Mouse (Mus musculus): ENCODE results near the gene Dcaf12. TPM values are rescaled to one million over a fixed set of nuclear protein-coding genes. Genes with fewer than 3 reads are reported as not detected.

Gene Dcaf12
- total and polyA plus RNA-seq, 3 experiments = 24.3 to 49.2 TPM; not detected in 1

- peaks cover 13% of the 10 kb centered on the region for H3K79me2 ChIP-seq (ENCODE audit: control insufficient read depth, insufficient read depth, low read length, poor library complexity)
- H3K27ac ChIP-seq (ENCODE audit: control insufficient read depth, low read depth, low read length) = no peak overlapping the region
- H3K9me3 ChIP-seq (replicated peaks; ENCODE audit: insufficient read depth, low read length) = no peaks in the 10 kb centered on the region
- H3K4me3 ChIP-seq (ENCODE audit: control insufficient read depth in 1 of 2, insufficient read depth in 1 of 2, low read depth in 2 of 2, low read length in 2 of 2) = no peak overlapping the region
- H3K9ac ChIP-seq (ENCODE audit: control insufficient read depth, low read depth, low read length, poor library complexity, severe bottlenecking) = no peak overlapping the region
- H3K4me1 ChIP-seq (ENCODE audit: control insufficient read depth in 1 of 2, insufficient read depth in 2 of 2, low read length in 2 of 2) = peaks cover 0 to 11% of the 10 kb centered on the region in 2 experiments; a peak in 2 of 4 replicates
- no peak for DNase-seq (ENCODE audit: low read depth, low spot score)
- no peak for TF ChIP-seq TAL1 (IDR thresholded peaks at IDR 0.05; ENCODE audit: low read length)
- TF ChIP-seq CTCF (IDR thresholded peaks at IDR 0.05 in 2 of 3, conservative IDR thresholded peaks at IDR 0.05 in 1 of 3; ENCODE audit: control insufficient read depth in 1 of 3, insufficient read depth in 1 of 3, low read depth in 2 of 3, low read length in 3 of 3, poor library complexity in 1 of 3, severe bottlenecking in 1 of 3) = no peak
- no peak for TF ChIP-seq UBTF (IDR thresholded peaks at IDR 0.05; ENCODE audit: borderline replicate concordance, insufficient read depth, low read depth, low read length)
- TF ChIP-seq MYB (IDR thresholded peaks at IDR 0.05; ENCODE audit: low read depth, low read length) = no peak
- no peak for TF ChIP-seq E2F4 (IDR thresholded peaks at IDR 0.05; ENCODE audit: borderline replicate concordance, low read depth, low read length)
- TF ChIP-seq BHLHE40 (IDR thresholded peaks at IDR 0.05; ENCODE audit: borderline replicate concordance, low read depth, low read length) = no peak
- no peak for TF ChIP-seq JUND (IDR thresholded peaks at IDR 0.05; ENCODE audit: low read depth, low read length)
- TF ChIP-seq ETS1 (IDR thresholded peaks at IDR 0.05; ENCODE audit: low read depth, low read length) = no peak
- TF ChIP-seq ZMIZ1 (IDR thresholded peaks at IDR 0.05; ENCODE audit: low read depth, low read length) = no peak
- no peak for TF ChIP-seq POLR2A (IDR thresholded peaks at IDR 0.05; ENCODE audit: control insufficient read depth in 1 of 2, insufficient read depth in 1 of 2, low read depth in 1 of 2, low read length in 2 of 2, poor library complexity in 1 of 2)
- no peak for TF ChIP-seq GATA1 (IDR thresholded peaks at IDR 0.05; ENCODE audit: low read depth, low read length)
- TF ChIP-seq MYC (IDR thresholded peaks at IDR 0.05; ENCODE audit: low read depth, low read length) = no peak
- no peak for TF ChIP-seq GABPA (IDR thresholded peaks at IDR 0.05; ENCODE audit: low read depth, low read length)
- H3K27me3 ChIP-seq (ENCODE audit: control insufficient read depth in 1 of 2, insufficient read depth in 2 of 2, low read length in 2 of 2) = no peaks in the 10 kb centered on the region
- H3K36me3 ChIP-seq (ENCODE audit: control insufficient read depth in 1 of 2, insufficient read depth in 2 of 2, low read length in 2 of 2) = peaks cover 0 to 10% of the 10 kb centered on the region in 2 experiments; a peak in 2 of 4 replicates
These were observed 3.6 kb upstream of the Dcaf12 start for GRCm38 (mm10) chr4:41318267-41318666.

GRCm38 (mm10) chr4:41315173-41315572 is 484 bp upstream of the Dcaf12 start:
- no peak for DNase-seq (ENCODE audit: low read depth, low spot score)
- peaks cover 7 to 26% of the 10 kb centered on the region in 2 experiments for H3K4me1 ChIP-seq (ENCODE audit: control insufficient read depth in 1 of 2, insufficient read depth in 2 of 2, low read length in 2 of 2)
- H3K79me2 ChIP-seq (ENCODE audit: control insufficient read depth, insufficient read depth, low read length, poor library complexity) = peaks cover 18% of the 10 kb centered on the region
- no peaks in the 10 kb centered on the region for H3K9me3 ChIP-seq (replicated peaks; ENCODE audit: insufficient read depth, low read length)
- H3K9ac ChIP-seq (ENCODE audit: control insufficient read depth, low read depth, low read length, poor library complexity, severe bottlenecking) = peak overlapping the region; percentile 53
- TF ChIP-seq POLR2A (IDR thresholded peaks at IDR 0.05; ENCODE audit: control insufficient read depth in 1 of 2, insufficient read depth in 1 of 2, low read depth in 1 of 2, low read length in 2 of 2, poor library complexity in 1 of 2) (no peak), E2F4 (IDR thresholded peaks at IDR 0.05; ENCODE audit: borderline replicate concordance, low read depth, low read length) (no peak), SMC3 (IDR thresholded peaks at IDR 0.05; ENCODE audit: low read depth, low read length) (no peak), ELF1 (IDR thresholded peaks at IDR 0.05; ENCODE audit: low read depth, low read length) (no peak), MAFK (IDR thresholded peaks at IDR 0.05; ENCODE audit: borderline replicate concordance, low read depth, low read length) (no peak), HCFC1 (IDR thresholded peaks at IDR 0.05; ENCODE audit: low read depth, low read length) (no peak), USF1 (IDR thresholded peaks at IDR 0.05; ENCODE audit: low read depth, low read length) (no peak), GATA1 (IDR thresholded peaks at IDR 0.05; ENCODE audit: low read depth, low read length) (no peak), MYC (IDR thresholded peaks at IDR 0.05; ENCODE audit: low read depth, low read length) (no peak), MXI1 (IDR thresholded peaks at IDR 0.05; ENCODE audit: low read depth, low read length) (no peak), NRF1 (IDR thresholded peaks at IDR 0.05; ENCODE audit: insufficient read depth, low read depth, low read length, poor library complexity, severe bottlenecking) (no peak), BHLHE40 (IDR thresholded peaks at IDR 0.05; ENCODE audit: borderline replicate concordance, low read depth, low read length) (no peak), ETS1 (IDR thresholded peaks at IDR 0.05; ENCODE audit: low read depth, low read length) (no peak)
- peak overlapping the region; percentile 41 for H3K27ac ChIP-seq (ENCODE audit: control insufficient read depth, low read depth, low read length)
- no peaks in the 10 kb centered on the region for H3K27me3 ChIP-seq (ENCODE audit: control insufficient read depth in 1 of 2, insufficient read depth in 2 of 2, low read length in 2 of 2)
- peak overlapping the region; percentile 34 to 45 for H3K4me3 ChIP-seq (ENCODE audit: control insufficient read depth in 1 of 2, insufficient read depth in 1 of 2, low read depth in 2 of 2, low read length in 2 of 2)
- peaks cover 3 to 34% of the 10 kb centered on the region in 2 experiments for H3K36me3 ChIP-seq (ENCODE audit: control insufficient read depth in 1 of 2, insufficient read depth in 2 of 2, low read length in 2 of 2)
